Mouse (Mus musculus): ENCODE results near the gene Sp6. TPM values are rescaled to one million over a fixed set of nuclear protein-coding genes. Genes with fewer than 3 reads are reported as not detected.

Sp6 gene
- total RNA-seq, 2 experiments from 2014 or later: 2.1 to 2.2 TPM

- intact Hi-C loops (cut with DNase I): no loop called here
- no peak for DNase-seq (ENCODE audit: low spot score in 2 of 2)
Measured at GRCm38 (mm10) chr11:97017696-97018582, 4.7 kb downstream of the Sp6 start.

DNA sequence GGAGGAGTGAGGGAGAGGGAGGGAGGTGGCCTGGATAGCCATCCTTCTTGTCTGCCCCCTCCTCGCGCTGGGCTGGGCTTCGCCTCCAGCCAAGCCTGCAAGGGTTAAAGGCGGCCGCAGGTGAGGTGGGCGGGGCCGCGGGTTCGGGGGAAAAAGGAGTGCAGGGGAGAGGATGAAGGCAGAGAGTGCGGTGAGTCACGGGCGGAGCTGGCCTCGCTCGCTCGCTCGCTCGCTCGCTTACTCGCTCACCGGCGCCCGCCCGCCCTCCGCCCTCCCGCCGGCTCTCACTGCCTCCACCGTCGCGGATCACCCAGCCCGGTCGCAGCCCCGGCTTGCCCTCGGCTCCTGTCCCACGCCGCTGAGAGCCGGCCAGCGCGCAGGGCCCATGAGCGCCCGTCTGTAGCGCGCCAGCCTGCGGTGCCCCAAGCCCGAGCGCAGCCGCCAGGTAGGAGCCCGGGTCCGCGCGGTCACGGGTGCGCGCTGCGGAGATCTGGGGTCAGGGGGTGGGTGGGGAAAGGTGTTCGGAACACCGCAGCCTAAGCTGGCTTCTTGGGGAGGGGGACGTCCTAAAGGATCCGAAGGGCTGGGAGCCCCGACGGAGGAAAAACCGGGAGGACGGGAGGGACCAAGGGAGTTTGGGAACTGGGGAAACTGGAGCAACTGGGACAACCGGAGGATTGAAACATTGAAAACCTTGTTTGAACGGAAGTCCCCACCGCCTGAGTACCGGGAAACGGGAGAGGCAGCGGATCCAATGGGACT lies 5.6 kb downstream of the Sp6 start:
- no peak for DNase-seq (ENCODE audit: low spot score in 2 of 2)
- intact Hi-C loops (cut with DNase I): no loop called here

DNA sequence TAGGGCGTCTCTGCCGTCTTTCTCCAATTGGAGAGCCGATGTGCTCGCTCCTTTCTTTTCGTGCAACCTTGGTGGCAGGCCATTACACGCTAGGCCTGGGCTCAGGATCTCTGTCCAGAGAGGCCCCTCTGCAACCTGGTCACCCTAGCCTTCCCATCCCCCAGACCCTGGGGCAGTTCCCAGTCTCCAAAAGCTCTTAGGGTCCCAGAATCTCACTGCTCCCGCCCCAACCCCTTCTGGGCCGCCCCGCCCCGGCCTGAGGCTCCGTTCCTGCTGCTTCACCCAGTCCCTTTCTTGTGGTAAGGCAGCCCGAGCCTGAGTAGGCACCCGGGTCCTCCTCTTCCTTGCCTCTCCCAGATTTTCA lies 6.1 kb downstream of the Sp6 start:
- intact Hi-C loops (cut with DNase I): no loop called here
- no peak for DNase-seq (ENCODE audit: low spot score in 2 of 2)

- DNase-seq (ENCODE audit: low spot score in 2 of 2): no peak
- intact Hi-C loops (cut with DNase I): loop anchor here (5.0 kb wide), 1 partner anchor 104 kb away; the partner anchor contains the start of gene Cdk5rap3
Measured at GRCm38 (mm10) chr11:97021121-97021765, 8.0 kb downstream of the Sp6 start.

DNA sequence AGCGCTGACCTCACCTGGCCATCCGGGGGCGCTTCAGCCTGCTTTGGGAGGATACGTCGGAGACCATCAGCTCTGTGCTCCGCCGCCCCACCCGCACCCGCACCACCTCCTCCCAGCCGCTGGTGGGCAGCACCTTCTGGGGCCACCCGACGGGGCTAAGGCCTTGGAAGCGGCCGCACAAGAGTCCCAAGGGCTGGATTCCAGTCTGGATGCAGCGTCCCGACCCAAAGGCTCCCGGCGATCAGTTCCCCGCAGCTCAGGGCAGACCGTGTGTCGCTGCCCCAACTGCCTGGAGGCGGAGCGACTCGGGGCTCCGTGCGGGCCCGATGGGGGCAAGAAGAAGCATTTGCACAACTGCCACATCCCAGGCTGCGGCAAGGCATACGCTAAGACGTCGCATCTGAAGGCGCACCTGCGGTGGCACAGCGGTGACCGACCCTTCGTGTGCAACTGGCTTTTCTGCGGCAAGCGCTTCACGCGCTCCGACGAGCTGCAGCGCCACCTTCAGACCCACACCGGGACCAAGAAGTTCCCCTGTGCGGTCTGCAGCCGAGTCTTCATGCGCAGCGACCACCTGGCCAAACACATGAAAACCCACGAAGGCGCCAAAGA lies 8.8 kb downstream of the Sp6 start:
- intact Hi-C loops (cut with DNase I): loop anchor here (5.0 kb wide), 1 partner anchor 105 kb away; the partner anchor contains the start of gene Cdk5rap3
- peak; percentile 38 to 46 for DNase-seq (ENCODE audit: low spot score in 2 of 2)

DNA sequence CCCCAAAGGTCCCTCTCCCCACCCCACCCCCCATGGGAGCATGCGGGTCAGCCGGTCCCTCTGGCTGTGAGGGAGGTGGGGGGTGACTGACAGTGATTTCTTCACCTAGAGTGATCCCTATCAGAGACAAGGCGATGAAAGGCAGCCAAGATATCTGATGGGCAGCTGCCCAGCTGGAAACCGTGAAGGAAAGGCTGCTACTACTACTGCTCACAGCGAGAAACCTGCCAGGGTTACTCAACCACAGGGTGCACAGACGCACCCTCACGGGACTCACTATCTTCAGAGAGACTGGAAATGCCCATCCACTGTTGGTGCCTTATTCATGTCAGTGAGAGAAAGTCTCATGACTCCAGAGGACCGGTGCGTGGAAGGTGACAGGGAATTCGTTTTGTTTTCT lies 11.8 kb downstream of the Sp6 start:
- no peak for DNase-seq (ENCODE audit: low spot score in 2 of 2)
- intact Hi-C loops (cut with DNase I): loop anchor here (5.0 kb wide), 1 partner anchor 108 kb away; the partner anchor contains the start of gene Cdk5rap3

- intact Hi-C loops (cut with DNase I): loop anchor here (1.0 kb wide), 1 partner anchor 44 kb away; the partner anchor contains the start of gene Sp2
- peak; percentile 78 to 87 for DNase-seq (ENCODE audit: low spot score in 2 of 2)
Measured at GRCm38 (mm10) chr11:97025721-97026344, 12.6 kb downstream of the Sp6 start.

DNA sequence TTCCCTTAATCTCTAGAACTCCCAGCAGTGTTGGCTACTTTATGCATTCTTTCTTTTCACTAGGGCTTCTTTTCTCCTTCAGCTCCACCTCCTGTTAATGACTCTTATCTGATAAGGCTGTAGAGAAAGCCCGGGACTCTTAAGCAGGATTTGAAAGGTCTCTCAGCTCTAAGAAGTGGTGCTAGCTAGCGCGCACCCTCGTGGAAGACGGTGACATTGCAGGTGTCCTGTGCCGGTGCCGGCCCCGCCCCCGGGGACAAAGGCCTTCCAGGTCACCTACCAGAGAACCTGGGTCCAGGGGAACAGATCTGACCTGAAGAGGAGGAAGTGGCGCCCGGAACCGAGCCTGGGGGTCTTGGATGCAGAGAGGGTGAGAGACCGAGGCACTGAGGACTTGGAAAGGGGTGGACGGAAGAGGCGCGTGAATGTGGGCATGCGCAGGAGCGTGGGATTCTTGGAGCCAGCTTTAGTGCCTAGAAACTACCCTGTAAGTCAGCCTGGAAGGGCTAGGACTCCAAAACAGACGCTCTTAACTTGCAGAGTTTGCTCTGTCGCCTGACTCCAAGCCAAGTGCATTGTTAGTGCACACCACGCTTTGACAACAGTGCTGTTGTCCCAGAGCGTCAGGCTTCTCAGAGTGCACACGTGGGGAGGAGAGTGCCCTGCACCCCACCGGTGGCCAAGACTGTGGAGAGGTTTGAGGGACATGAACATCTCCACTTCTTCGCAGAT lies 16.7 kb downstream of the Sp6 start, which contains the start of gene Scrn2:
Scrn2 (plus strand) TSS at position 253 of the 732 bp plus-strand sequence.
- DNase-seq (ENCODE audit: low spot score in 2 of 2): peak; percentile 70 to 80
- intact Hi-C loops (cut with DNase I): no loop called here

- DNase-seq (ENCODE audit: low spot score in 2 of 2): no peak
- intact Hi-C loops (cut with DNase I): no loop called here
Measured at GRCm38 (mm10) chr11:97030426-97030825, 17.2 kb downstream of the Sp6 start.

DNA sequence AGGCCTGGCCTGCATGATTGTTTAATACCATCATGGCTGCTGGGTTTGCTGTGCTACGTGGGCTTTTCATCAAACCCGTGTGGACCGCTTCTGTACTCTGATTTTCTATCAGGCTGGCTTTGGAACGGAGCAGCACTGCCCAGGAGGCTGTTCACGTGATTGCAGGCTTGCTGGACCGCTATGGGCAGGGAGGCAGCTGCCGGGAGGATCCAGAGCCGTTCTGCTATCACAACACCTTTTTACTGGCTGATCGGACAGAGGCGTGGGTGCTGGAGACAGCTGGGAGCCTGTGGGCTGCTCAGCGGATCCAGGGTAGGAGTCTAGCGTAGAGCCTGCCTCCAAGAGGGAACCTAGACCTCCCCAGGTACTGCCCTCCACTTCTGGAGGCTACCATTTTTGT lies 18.8 kb downstream of the Sp6 start:
- intact Hi-C loops (cut with DNase I): no loop called here
- DNase-seq (ENCODE audit: low spot score in 2 of 2): no peak

- DNase-seq (ENCODE audit: low spot score in 2 of 2): no peak
- intact Hi-C loops (cut with DNase I): no loop called here
Measured at GRCm38 (mm10) chr11:97032499-97032898, 19.3 kb downstream of the Sp6 start.

- intact Hi-C loops (cut with DNase I): no loop called here
- DNase-seq (ENCODE audit: low spot score in 2 of 2): no peak
Measured at GRCm38 (mm10) chr11:97033781-97034180, 20.6 kb downstream of the Sp6 start.

DNA sequence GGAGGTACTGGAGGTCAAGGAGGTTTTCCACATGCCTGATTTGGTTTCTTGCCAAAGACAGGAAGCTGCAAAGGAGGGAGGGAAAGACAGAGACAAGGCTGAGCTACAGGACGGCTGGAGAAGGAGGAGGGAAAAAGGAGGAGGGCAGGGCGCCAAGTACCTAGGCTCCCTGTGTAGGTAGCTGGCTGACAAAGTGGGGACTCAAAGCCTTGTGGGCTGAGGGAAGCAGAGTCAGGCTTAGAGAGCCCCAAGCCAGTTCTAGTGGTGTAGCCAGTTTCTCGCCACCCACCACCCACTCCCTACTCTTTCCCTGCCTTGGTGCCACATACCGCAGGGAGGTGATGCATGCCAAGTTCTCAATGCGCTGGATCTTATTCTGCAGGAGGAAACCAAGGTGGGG lies 22.9 kb downstream of the Sp6 start:
- peak; percentile 50 to 89 for DNase-seq (ENCODE audit: low spot score in 2 of 2)
- intact Hi-C loops (cut with DNase I): no loop called here

DNA sequence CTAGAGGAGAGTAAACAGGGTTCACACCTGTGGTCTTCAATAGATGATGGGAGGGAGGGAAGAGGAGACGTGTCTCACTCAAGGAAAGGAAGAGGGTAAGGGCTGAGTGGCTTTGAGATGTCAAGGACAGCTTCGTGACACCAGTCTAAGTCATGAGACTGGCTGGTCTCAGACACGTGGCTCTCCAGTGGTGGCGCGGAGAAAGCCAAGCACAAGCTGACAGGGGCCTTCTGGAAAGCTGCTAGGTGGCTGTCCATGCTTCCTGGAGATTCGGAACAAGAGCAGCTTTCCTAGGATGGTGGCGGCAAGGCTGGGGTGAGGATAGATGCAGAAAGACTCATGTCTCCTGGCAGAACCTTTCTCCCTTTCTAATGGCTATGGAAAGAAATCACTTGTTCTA lies 25.7 kb downstream of the Sp6 start:
- intact Hi-C loops (cut with DNase I): no loop called here
- no peak for DNase-seq (ENCODE audit: low spot score in 2 of 2)

- no peak for DNase-seq (ENCODE audit: low spot score in 2 of 2)
- intact Hi-C loops (cut with DNase I): no loop called here
Measured at GRCm38 (mm10) chr11:97040301-97041021, 27.3 kb downstream of the Sp6 start.

DNA sequence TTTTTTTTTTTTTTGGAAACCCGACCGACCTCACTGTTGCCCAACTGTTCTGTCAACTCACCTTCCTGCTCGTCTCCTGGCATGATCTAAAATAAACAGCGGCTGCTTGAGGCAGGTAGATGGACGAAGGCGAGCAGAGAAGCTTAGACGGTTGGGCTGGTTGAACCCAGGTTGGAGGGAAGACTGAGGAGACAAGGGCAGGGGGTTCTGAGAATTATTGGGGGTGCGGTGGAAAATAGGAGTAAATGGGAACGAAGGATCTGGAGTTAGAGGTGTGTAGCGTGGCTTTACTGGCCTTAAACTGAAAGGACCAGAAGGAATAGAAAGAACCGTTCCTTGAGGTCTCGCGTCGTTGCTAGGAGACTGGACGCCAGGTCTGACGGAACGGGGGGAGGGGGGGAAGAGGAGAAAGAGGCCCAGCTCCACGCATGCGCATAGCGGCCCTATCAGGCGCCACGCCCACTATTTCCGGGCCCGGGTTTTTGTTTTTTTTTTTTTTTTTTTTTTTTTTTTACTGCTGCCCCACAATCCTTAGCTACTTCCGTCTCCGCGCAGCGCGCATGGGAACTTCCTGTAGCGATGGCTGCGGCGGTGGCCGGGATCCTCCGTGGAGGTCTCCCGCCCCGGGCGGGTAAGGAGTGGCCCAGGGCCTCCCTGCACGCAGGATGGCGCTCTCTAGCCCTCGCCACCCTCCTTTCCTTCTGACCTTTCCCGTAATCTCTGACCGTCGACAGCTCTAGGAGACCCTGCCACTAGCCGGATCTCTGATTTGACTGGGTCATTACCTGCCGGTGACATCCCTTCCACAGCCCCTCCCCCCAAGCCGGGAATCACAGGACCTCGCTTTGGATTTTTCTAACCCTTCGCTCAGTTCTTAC lies 28.1 kb downstream of the Sp6 start, which contains the start of the genes Lrrc46 and Mrpl10:
Lrrc46 (minus strand) TSS at position 386 of the 878 bp plus-strand sequence.
Mrpl10 (plus strand) TSS at position 539 of the 878 bp plus-strand sequence.
- intact Hi-C loops (cut with DNase I): no loop called here
- DNase-seq (ENCODE audit: low spot score in 2 of 2): peak; percentile 83 to 88

- DNase-seq (ENCODE audit: low spot score in 2 of 2): peak in 1 of 2 experiments; percentile 67
- intact Hi-C loops (cut with DNase I): no loop called here
Measured at GRCm38 (mm10) chr11:97044902-97045301, 31.7 kb downstream of the Sp6 start.
